Mouse (Mus musculus) ovary, postnatal 14 days (tissue): ENCODE results near the gene Rplp0.

Experiments
- DNase-seq: peaks from one replicate; pipeline ENCODE4 v3.0.0; 2022; ENCODE audit warnings: low spot score

The Rplp0 gene

DNA sequence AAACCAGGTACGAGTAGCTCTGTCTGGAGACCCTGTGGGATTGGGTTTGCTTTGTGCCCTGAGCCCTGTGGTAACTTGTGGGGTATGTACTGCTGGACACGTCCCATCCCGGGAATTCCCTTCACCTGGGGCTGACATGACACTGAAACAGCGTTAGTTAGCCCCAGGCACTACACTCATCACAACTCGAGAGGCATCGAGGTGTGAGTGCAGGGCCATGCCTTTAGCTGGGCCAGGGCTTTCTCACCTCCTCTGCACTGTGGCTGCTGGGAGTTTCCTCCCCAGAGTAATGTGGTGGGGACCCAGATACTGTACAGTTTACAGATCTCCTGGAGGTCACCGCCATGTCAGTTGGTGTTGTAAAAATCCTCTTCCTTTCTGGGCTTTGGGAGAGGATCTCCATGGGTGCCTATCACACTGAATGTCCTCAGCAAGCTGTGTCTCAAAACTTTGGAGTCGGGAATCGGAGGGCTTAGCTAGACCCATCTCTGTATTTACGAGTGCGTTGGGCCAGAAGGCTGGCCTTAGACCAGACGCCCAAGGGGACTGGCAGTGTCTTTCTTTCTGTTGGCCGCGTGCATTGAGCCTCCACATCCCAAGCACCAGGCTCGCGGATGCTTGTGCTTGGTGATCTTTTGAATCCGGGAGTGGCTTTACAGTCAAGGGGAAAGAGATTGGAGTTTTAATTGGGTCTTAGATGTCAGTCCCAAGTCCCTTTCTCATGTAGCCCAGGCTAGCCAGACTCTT is 32.6 kb upstream of the Rplp0 start:
- no peak for DNase-seq

GRCm38 (mm10) chr5:115528128-115528527 is 31.1 kb upstream of the Rplp0 start:
- DNase-seq: no peak

GRCm38 (mm10) chr5:115529364-115529741 is 29.9 kb upstream of the Rplp0 start:
- DNase-seq: no peak

DNA sequence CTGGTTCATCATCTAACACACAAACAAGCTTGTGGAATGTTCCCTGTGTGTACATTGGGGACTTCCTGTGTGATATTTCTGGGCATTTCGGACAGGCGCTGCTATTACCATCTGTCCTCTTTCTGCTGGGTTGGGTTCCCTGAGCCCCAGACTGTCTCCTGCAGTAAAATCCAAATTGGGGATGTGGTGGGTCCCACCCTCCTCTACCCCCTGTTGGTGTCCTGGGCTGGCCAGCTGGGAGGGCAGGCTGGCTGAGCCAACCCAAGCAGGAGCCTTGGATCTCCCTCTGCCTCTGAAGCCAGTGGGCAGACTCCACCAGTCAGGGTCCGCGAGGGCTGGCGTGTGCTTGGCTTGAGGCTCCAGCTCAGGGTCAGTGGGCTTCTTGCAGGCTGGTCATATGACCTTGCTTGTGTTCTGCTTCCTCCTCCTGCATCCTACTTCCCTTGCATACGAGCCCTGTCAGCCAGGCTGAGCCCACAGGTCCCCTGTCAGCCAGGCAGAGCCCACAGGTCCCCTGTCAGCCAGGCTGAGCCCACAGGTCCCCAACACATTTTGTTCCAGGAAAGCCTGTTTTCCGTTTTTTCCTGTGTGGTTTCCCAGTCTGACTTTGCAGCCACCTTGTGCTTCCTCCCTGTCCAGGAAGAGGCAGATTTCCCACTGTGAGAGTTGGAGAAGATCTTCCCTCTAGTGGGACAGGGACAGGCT is 29.4 kb upstream of the Rplp0 start:
- DNase-seq: no peak

DNA sequence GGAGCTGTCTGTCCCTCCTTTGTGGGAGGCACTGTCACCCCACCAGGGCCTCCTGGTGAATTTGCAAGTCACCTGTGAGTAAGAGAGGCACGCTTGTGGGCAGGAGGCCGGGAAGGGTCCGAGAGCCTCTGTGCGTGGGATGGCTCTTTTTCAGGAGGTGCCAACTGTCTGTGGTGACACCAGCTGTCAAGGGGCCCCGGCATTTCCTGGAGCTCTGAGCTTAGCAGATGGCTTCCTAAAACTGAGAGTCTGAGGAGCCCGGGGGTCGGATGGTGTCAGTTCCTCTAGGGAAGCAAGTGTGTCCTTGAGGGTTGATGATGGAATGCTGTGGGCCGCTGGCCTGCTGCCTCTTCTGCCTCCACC is 28.8 kb upstream of the Rplp0 start:
- DNase-seq: no peak

DNA sequence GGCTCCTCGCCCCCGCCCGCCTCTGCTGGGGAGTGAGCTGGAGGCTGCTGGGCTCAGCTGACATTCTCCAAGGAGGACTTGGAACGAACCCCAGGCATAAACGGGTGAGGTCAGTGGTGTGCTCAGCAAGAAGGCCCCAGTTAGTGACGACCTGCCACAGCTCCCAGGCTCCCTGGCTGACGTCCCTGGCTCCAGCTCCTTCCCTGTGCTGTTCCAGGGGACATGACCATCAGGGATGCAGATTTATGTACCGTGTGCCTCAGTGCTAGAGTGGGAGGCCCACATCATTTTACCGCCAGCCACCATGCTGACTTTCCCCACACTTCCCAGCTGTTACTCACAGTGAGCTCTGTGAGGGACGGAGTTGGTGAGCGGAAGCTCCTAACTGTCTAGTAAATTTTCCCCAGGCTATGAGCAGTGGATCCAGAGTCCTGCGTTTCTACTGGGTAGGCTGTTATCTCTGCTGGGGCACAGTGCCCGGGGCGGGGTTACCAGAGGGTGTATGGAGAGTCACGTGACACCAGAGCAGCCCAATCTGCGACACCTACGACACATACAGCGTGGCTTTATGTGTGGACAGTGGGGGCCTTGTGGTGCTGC is 27.5 kb upstream of the Rplp0 start:
- DNase-seq: peak; percentile 64

GRCm38 (mm10) chr5:115534290-115534731 is 25.0 kb upstream of the Rplp0 start:
- DNase-seq: no peak

DNA sequence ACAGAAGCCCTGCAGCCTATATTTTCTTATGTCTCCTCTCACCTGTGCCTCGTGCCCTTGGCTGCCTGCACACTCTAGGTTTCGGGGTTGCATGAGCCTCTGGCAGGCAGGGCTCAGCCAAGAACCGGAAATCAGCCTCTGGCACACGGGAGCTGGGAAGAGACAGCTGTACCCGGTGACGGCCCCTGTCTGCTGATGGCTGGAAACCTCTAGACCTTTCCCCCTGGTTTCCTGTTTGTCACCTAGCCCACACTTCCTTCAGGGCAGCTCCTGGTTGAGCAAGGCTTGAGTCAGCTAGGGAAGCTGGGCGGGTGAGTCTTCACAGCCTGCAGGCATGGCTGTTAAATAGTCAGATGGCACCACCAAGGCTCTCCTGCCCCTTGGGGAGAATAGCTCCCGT is 24.4 kb upstream of the Rplp0 start:
- no peak for DNase-seq

DNA sequence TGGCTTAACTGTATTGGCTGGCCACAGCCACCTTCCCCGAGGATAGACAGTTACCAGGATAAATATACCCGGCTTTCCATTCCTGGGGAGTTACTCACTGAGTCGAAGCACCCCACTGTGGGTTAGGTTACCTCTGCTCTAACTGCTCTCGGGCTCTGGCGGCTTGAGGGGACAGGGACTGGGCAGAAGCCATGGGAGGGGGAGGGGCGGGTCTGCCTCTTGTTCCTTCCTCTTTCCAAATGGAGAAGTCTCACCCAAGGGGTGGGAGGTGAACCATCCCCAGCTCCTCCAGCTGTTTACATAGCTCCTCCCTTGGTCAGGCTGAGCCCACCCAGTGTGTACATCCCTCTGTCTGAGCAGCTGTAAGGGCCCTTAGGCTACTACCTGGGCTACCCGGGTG is 23.6 kb upstream of the Rplp0 start:
- no peak for DNase-seq

DNA sequence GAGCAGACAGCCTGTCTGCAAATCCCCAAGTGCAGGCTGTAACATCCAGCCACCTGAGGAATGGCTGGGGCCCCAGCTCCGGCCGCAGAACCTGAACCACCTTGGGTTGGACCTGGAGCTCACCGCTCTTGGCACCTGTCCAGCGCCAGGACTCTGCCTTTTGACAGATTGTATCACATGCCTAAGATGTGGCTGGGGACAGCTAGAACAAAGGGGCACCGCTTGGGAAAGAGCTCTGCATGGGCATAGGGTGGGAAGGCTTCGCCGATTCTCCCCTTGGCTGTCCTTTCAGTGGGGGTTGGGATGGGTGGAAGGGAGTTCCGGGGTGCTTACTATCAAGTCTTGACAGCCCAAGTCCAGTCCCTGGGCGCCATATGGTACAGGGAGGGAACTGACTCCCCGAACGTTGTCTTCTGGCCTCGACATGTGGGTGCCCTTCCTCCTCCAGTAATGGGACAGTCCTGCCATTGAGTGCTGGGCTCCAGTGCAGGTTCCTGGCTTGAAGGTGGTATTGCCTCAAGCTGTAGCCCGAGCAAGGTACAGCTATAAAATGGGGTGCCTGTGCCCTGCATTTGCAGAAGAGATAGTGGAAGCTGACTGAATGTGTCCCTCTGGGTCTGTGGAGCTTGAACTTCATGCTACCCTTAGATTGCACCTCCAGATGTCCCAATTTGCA is 21.1 kb upstream of the Rplp0 start:
- no peak for DNase-seq

DNA sequence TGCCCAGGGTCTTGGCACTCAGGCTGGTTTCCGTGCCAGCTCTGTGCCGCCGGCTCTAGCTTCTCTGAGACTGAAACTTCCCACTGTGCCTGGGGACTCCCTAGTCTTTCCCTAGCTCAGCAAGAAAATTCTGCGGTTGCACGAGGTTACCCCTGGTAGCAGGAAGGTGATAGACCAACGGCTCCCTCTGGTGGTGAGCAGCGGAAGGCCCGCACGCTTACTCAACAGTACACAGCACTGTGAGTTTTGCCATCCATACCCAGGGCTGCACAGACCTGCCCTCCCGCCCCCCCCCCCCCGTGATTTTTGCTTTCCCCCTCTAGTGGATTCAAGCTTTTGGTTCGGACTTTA is 20.6 kb upstream of the Rplp0 start:
- peak; percentile 94 for DNase-seq

DNA sequence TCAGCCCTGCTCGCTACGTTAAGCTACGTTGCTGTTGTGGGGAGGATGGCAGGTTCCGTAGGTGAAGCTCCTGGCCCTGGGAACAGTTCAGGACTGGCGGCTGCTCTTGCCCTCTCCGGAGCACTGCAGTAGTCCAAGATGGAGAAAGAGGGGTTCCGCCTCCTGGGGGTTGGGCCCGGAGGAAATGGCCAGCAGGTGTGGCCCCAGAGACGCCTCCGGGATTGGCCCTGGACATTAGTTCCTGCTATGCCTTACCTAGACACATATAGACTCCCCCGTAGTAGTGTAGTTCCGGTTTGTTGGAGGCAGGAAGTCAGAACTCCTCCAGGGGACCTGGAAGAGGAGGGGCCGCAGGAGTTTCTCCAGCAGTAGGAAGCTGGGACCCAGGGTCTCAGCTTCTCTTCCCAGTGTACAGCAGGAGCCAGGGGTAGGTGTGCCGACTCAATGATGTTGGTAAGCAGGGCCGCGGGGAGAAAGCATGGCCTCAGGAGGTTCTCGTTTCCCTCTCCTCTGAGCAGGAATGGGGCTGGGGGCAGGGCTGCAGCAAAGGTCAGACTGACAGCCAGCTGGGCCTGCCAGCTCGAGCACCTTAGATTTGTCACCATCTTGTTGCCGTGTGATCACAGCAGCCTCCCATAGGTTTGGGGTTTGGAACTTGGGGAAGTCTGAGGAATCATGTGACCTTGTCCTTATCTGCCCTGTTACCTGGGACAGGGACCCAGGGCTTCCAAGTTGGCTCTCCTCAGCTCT is 16.5 kb upstream of the Rplp0 start:
- DNase-seq: no peak

DNA sequence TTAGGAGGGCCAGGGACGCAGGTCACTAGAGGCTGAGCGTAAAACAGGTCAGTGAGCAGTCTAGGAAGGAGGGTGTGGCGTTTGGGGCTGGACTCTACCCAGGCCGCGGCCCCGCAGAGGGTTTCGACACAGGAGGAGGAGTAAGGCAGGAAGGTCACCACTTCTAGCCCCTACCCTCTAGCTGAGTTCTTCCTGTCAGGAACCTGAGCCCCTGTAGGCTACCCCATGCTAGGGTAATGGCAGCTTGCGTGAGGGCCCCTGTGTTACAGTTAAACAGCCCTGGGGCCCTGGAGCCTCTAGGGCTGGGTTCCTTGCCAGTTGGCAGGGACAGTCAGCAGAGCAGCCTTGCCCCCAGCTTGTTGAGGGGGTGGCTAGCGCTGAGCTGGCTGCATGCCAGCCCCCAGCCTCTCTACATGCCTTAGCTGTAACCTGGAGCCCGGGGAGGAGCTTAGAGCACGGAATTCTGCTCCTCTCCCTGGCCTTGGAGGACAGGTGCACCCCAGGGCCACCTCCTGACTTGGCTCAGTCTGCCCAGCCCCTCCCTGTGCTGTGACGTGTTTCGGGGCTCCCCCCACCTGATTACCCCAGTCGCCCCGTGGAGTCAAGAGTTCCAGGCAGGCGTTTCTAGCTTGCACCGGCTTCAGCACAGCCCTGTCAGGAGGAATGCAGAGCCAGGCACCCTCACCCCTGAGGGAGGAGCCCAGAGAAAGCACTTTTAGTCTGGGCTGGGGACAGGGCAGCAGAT is 15.6 kb upstream of the Rplp0 start:
- peak; percentile 66 for DNase-seq

DNA sequence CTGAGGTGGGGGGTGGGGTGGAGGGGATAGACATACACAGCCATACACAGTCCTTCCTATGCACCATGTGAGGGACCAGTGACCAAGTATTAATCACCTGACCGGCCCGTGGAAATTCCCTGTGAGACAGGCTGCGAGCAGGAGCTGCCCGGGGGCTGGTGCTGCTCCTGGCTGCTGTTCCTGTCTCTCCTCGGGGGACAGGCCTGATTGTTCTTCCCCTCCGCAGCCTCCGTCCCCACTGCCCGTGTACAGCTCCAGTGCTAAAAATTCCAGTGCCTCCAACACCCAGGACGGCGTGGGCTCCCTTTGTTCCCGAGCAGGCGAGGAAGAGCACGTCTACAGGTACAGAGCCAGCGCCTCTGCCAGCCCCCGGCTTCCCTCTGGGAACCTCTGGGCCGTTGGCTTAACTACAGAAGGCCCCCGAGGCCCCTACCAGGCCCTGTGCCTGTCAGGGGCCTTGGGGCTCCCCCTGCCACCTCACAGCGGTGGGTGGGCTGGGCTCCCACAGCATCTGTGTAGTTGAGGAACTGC is 14.5 kb upstream of the Rplp0 start:
- DNase-seq: no peak

GRCm38 (mm10) chr5:115545636-115546035 is 13.6 kb upstream of the Rplp0 start:
- no peak for DNase-seq

GRCm38 (mm10) chr5:115546536-115546935 is 12.7 kb upstream of the Rplp0 start:
- DNase-seq: no peak

DNA sequence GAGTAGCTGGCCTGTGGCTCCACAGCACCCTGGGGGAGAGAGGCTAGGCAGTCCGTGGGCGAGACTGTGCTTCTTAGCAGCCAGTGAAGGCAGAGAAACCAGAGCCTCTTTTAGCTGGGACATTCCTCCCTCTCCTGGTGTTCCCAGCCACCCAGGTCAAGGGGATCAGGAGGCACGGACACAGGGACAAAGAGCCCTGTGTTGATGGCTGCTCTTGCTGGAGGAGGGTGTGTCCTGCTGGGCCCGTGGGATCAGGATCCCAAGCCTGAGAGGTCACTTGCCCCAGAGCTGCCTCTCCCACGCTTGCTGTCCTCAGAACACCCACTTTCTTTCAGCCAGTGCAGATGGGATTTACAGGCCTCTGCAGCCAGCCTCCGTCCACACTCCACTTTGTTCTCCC is 12.3 kb upstream of the Rplp0 start:
- no peak for DNase-seq

DNA sequence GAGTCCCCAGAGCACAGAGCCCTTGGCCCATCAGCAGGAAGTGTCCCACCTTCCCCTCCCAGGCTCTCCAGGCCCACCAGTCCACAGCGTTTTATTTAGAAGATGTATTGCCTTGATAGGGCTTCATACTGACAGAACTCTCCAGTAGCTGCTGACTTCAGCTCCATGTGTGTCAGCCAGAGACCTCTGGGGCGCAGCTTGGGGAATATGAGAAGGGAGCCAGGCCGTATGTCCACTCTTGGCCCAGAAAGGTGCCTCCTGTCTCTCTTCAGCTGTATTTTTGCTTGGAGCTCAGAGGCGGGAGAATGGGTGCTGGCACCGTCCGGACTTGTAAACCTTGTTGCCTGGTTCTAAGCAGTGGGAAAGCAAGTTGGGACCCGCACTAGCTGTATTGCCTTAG is 11.8 kb upstream of the Rplp0 start:
- DNase-seq: no peak

DNA sequence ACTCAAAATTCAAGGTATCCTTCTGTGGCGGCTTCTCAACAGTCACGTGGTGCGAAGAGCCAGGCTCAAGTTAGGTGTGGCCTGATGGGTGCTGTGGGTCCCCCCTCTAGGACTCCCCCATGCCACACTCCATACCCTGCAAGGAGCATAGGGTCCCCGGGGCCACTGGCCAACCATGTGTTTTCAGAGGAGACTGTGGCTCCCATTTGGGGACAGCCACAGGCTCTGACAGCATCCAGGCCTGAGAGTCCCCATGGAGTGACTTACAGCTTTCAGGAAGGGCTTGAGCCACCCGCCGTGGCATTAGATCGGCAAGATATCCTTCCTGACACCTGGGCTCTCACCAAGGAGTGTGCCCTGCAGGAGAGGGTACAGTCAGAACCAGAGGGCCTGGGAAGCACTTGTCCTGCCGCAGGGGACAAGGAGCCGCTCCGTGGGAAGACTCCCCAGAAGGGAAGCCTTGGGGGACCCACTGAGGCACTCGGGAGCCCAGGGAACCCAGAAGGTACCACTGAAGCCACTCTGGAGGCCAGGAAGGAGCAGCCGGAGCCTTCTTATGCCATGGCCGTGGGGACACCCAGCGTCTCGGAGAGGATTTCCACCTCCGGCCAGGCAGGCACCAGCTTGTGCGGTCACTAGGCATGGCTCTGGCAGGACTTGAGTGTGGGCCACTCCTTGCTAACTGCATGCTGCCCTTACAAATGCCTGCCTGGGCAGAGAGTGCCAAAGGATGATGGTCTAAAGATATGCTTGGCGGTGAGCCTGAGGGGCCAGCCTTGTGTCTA is 10.6 kb upstream of the Rplp0 start:
- DNase-seq: no peak

DNA sequence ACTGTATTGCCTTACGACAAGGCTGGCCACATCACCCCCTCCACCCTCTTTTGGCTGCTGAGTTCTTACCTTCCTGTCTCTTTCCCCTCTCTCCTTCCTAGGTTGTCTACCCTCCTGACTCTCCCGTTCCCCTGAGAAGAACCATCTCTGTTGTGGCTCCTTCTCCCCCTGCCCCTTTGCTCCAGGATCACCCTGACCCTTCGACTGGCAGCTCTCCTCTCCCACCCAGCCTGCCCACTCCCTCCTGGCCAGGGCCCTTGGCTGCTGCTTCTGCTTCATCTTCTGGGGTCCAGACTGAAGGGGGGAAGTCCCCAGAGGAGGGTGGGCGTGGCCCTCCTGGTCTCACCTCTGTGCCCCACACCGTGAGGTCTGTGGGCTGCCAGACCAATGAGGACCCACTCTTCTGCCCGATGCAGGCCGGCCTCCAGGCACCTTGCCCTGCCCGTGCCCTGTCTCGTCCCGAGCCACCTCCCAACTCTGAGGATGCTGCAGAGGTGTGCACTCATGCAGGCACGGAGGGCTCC is 8.7 kb upstream of the Rplp0 start:
- no peak for DNase-seq
